Mouse (Mus musculus) right cerebral cortex, postnatal 10 days (tissue): ENCODE data around the gene Adamts8.

ENCODE experiments used
- DNase-seq, 2 experiments: peaks; one replicate each; pipeline ENCODE4 v3.0.0; 2021; ENCODE audit warnings: low spot score in 2 of 2

Adamts8 gene

GRCm38 (mm10) chr9:30985782-30986181, 43.4 kb downstream of the Adamts8 start:
- DNase-seq, result no peak

- DNase-seq, result no peak
Observed at GRCm38 (mm10) chr9:30993106-30993505, 50.7 kb downstream of the Adamts8 start.

- no peak for DNase-seq
Observed at GRCm38 (mm10) chr9:30996590-30997562, 54.5 kb downstream of the Adamts8 start.

- DNase-seq, result no peak
Observed at GRCm38 (mm10) chr9:31000641-31001040, 58.3 kb downstream of the Adamts8 start.

GRCm38 (mm10) chr9:31002528-31002927, 60.2 kb downstream of the Adamts8 start:
- DNase-seq, result no peak

- DNase-seq, result no peak
Observed at GRCm38 (mm10) chr9:31009334-31009733, 67.0 kb downstream of the Adamts8 start.

- no peak for DNase-seq
Observed at GRCm38 (mm10) chr9:31010040-31010439, 67.7 kb downstream of the Adamts8 start.

GRCm38 (mm10) chr9:31010749-31011148, 68.4 kb downstream of the Adamts8 start:
- peak; percentile 44 to 67 for DNase-seq

GRCm38 (mm10) chr9:31011533-31011932, 69.2 kb downstream of the Adamts8 start:
- peak in 1 of 2 experiments; percentile 51 for DNase-seq

- no peak for DNase-seq
Observed at GRCm38 (mm10) chr9:31012674-31013073, 70.3 kb downstream of the Adamts8 start.

- DNase-seq, result no peak
Observed at GRCm38 (mm10) chr9:31013415-31013814, 71.1 kb downstream of the Adamts8 start.
